Mouse (Mus musculus): ENCODE results near the gene Clec2d.
"Not testable (repeated sequence)": the region's sequence is repeated elsewhere in the genome, so short reads cannot be mapped to it uniquely, and the experiment has no call there.

The Clec2d gene

GRCm38 (mm10) chr6:129180403-129181169, at the start of gene Clec2d:
Gene Clec2d, plus strand, starts transcription at chr6:129180615.
- DNase-seq = peak; percentile 90

GRCm38 (mm10) chr6:129132604-129133341, 47.6 kb upstream of the Clec2d start:
- no peak for DNase-seq

- no peak for DNase-seq
These were observed 33.6 kb upstream of the Clec2d start for GRCm38 (mm10) chr6:129146812-129147211.

GRCm38 (mm10) chr6:129160103-129160502, 20.3 kb upstream of the Clec2d start:
- no peak for DNase-seq

GRCm38 (mm10) chr6:129161136-129161535, 19.3 kb upstream of the Clec2d start:
- DNase-seq = no peak

GRCm38 (mm10) chr6:129161951-129162350, 18.5 kb upstream of the Clec2d start:
- no peak for DNase-seq

GRCm38 (mm10) chr6:129162587-129163159, 17.7 kb upstream of the Clec2d start:
- DNase-seq = no peak

- DNase-seq = no peak
These were observed 16.8 kb upstream of the Clec2d start for GRCm38 (mm10) chr6:129163606-129164005.

GRCm38 (mm10) chr6:129170925-129171324, 9.5 kb upstream of the Clec2d start:
- DNase-seq = no peak

- no peak for DNase-seq
These were observed 8.7 kb upstream of the Clec2d start for GRCm38 (mm10) chr6:129171675-129172074.

GRCm38 (mm10) chr6:129174836-129175235, 5.6 kb upstream of the Clec2d start:
- no peak for DNase-seq

- no peak for DNase-seq
These were observed 4.8 kb upstream of the Clec2d start for GRCm38 (mm10) chr6:129175612-129176011.

GRCm38 (mm10) chr6:129176621-129177020, 3.8 kb upstream of the Clec2d start:
- no peak for DNase-seq

- no peak for DNase-seq
These were observed 1.1 kb upstream of the Clec2d start for GRCm38 (mm10) chr6:129179281-129179680.

GRCm38 (mm10) chr6:129179831-129180230, 584 bp upstream of the Clec2d start:
- not testable (repeated sequence) for DNase-seq

GRCm38 (mm10) chr6:129181249-129181648, 834 bp downstream of the Clec2d start:
- DNase-seq = no peak

- peak; percentile 46 for DNase-seq
These were observed 1.3 kb downstream of the Clec2d start for GRCm38 (mm10) chr6:129181683-129182082.

GRCm38 (mm10) chr6:129182518-129182917, 2.1 kb downstream of the Clec2d start:
- no peak for DNase-seq

- not testable (repeated sequence) for DNase-seq
These were observed 3.6 kb downstream of the Clec2d start for GRCm38 (mm10) chr6:129184001-129184400.

GRCm38 (mm10) chr6:129184788-129185187, 4.4 kb downstream of the Clec2d start:
- DNase-seq = no peak

GRCm38 (mm10) chr6:129186022-129186421, 5.6 kb downstream of the Clec2d start:
- no peak for DNase-seq

GRCm38 (mm10) chr6:129186457-129187199, 6.2 kb downstream of the Clec2d start:
- no peak for DNase-seq

GRCm38 (mm10) chr6:129187200-129187651, 6.8 kb downstream of the Clec2d start:
- DNase-seq = no peak

All from kidney, postnatal 10 days (tissue).